Mouse (Mus musculus) liver, embryonic 13.5 days (tissue): ENCODE data around the gene Rassf3. TPM values are rescaled to one million over a fixed set of nuclear protein-coding genes. Genes with fewer than 3 reads are reported as not detected.

ENCODE experiments used
- ATAC-seq: fragments of 200-750 bp; cut with Nextera tagmentation; 2 replicates; pipeline ENCODE4 v1.8.0; 2017; ENCODE audit warnings: low read depth, mild to moderate bottlenecking, moderate number of reproducible peaks, moderate library complexity
- DNase-seq: peaks from one replicate; pipeline ENCODE4 v3.0.0; 2022
- H3K27ac ChIP-seq: fragments of 300-500 bp; sonication (generic); 2 replicates; pipeline ENCODE4 v1.5.1; 2015; ENCODE audit warnings: moderate library complexity, mild to moderate bottlenecking, inconsistent platforms
- H3K27me3 ChIP-seq: fragments of 300-500 bp; sonication (generic); 2 replicates; pipeline ENCODE4 v1.6.1; 2015; ENCODE audit warnings: mild to moderate bottlenecking, inconsistent platforms
- H3K36me3 ChIP-seq: fragments of 300-500 bp; sonication (generic); 2 replicates; pipeline ENCODE4 v1.6.1; 2015; ENCODE audit warnings: mild to moderate bottlenecking, inconsistent platforms
- H3K4me1 ChIP-seq: fragments of 300-500 bp; sonication (generic); replicated peaks from 2 replicates; pipeline ENCODE4 v1.6.1; 2015; ENCODE audit warnings: inconsistent platforms
- H3K4me2 ChIP-seq: fragments of 300-500 bp; sonication (generic); 2 replicates; pipeline ENCODE4 v1.6.1; 2015; ENCODE audit warnings: inconsistent platforms, mild to moderate bottlenecking, moderate library complexity
- H3K4me3 ChIP-seq: fragments of 300-500 bp; sonication (generic); replicated peaks from 2 replicates; pipeline ENCODE4 v1.5.1; 2015; ENCODE audit warnings: mild to moderate bottlenecking, inconsistent platforms
- H3K9ac ChIP-seq: fragments of 300-500 bp; sonication (generic); 2 replicates; pipeline ENCODE4 v1.6.1; 2015; ENCODE audit warnings: mild to moderate bottlenecking, inconsistent platforms
- H3K9me3 ChIP-seq: fragments of 300-500 bp; sonication (generic); replicated peaks from 2 replicates; pipeline ENCODE4 v1.6.1; 2016; ENCODE audit warnings: inconsistent platforms
- WGBS: fragments of 180-500 bp; shearing (Covaris S2); methylation state at CpG from one replicate; pipeline ENCODE4 v1.1.7; 2015; ENCODE audit not compliant: insufficient replicate concordance; 5-methylcytosine and 5-hydroxymethylcytosine counted together
- polyA plus RNA-seq: library from polyadenylated mRNA; unstranded; fragments of >200 nt; fragmentation: Nextera tagmentation; extraction: Ambion mirVana; gene quantifications from 2 replicates; pipeline ENCODE4 v1.2.1, GENCODE M21; 2015

The Rassf3 gene
- polyA plus RNA-seq, 1 experiment from 2014 or later, result 7.4 TPM

DNA sequence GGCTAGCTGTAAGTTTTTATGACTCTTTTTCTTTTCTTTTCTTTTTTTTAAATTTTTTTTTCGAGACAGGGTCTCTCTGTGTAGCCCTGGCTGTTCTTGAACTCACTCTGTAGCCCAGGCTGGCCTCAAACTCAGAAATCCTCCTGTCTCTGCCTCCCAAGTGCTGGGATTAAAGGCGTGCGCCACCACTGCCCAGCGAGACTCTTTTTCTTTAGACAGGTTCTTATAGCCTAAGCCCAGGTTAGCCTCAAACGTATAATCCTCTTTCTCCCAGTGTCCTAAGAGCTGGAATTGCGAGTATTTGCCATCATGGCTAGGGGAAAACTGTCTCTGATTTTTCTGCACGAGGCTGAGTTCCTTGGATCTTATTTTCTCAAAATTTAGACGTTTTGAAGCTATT lies 112.9 kb downstream of the Rassf3 start:
- Histone ChIP-seq H3K27me3 (no peaks in the 10 kb centered on the region), H3K27ac (no peak overlapping the region), H3K4me1 (peaks cover 37% of the 10 kb centered on the region), H3K4me3 (no peak overlapping the region), H3K4me2 (no peak overlapping the region), H3K36me3 (no peaks in the 10 kb centered on the region), H3K9me3 (no peaks in the 10 kb centered on the region), H3K9ac (no peak overlapping the region)
- DNase-seq (no peak), ATAC-seq (no peak)
- 69% methylated on average over 8 of the region's 8 CpGs for WGBS

DNA sequence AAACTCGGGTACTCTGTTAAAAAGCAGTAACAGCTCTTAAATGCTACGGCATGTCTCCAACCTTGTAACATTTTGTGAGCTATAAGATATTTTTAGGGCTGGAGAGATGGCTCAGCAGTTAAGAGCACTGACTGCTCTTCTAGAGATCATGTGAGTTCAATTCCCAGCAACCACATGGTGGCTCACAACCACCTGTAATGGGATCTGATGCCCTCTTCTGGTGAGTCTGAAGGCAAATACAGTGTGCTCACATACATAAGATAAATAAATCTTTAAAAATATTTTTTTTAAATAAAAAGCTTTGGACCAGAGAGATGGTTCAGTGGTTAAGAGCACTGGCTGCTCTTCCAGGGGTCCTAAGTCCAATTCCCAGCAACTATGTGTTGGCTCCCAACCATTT lies 115.8 kb downstream of the Rassf3 start:
- H3K9ac ChIP-seq, result no peak overlapping the region
- 69% methylated on average over 2 of the region's 2 CpGs for WGBS
- ATAC-seq, result no peak
- no peaks in the 10 kb centered on the region for H3K9me3 ChIP-seq
- no peak for DNase-seq
- H3K4me1 ChIP-seq, result peaks cover 9% of the 10 kb centered on the region
- H3K4me3 ChIP-seq, result no peak overlapping the region
- H3K4me2 ChIP-seq, result no peak overlapping the region
- no peak overlapping the region for H3K27ac ChIP-seq
- H3K36me3 ChIP-seq, result no peaks in the 10 kb centered on the region
- H3K27me3 ChIP-seq, result no peaks in the 10 kb centered on the region

Other genes starting within 250 kb of the Rassf3 start
- 0.14 and 0.15 TPM in 2 replicates for gene Tbc1d30, start 125.1 kb downstream of the Rassf3 start, polyA plus RNA-seq
- gene Gns, start 111.3 kb downstream of the Rassf3 start, polyA plus RNA-seq, result 13.0 and 16.5 TPM in 2 replicates
- gene Tbk1, start 110.4 kb upstream of the Rassf3 start, polyA plus RNA-seq, result 18.4 and 22.7 TPM in 2 replicates
- 39.9 and 50.2 TPM in 2 replicates for gene Xpot, start 150.0 kb upstream of the Rassf3 start, polyA plus RNA-seq
- 0.07 TPM in 1 of 2 replicates, not detected in the other for gene D930020B18Rik, start 165.2 kb upstream of the Rassf3 start, polyA plus RNA-seq